Mouse (Mus musculus) stomach, embryonic 16.5 days (tissue): ENCODE data around the gene Ablim2. TPM values are rescaled to one million over a fixed set of nuclear protein-coding genes. Genes with fewer than 3 reads are reported as not detected.
A peak's percentile ranks its signal among the peaks of the same experiment; 100 is the strongest.

ENCODE experiments used
- ATAC-seq: fragments of 200-750 bp; cut with Nextera tagmentation; 2 replicates; pipeline ENCODE4 v1.8.0; 2017; ENCODE audit warnings: moderate number of reproducible peaks, moderate TSS enrichment; ENCODE audit not compliant: insufficient read depth, low FRiP score
- H3K27ac ChIP-seq: fragments of 300-500 bp; sonication (generic); 2 replicates; pipeline ENCODE4 v1.5.1; 2014; ENCODE audit warnings: low read length
- H3K27me3 ChIP-seq: fragments of 300-500 bp; sonication (generic); 2 replicates; pipeline ENCODE4 v1.6.1; 2014; ENCODE audit warnings: low read length, control low read depth, mixed read lengths; ENCODE audit not compliant: control insufficient read depth, insufficient read depth
- H3K36me3 ChIP-seq: fragments of 300-500 bp; sonication (generic); 2 replicates; pipeline ENCODE4 v1.6.1; 2014; ENCODE audit warnings: low read length; ENCODE audit not compliant: control insufficient read depth, insufficient read depth
- H3K4me1 ChIP-seq: fragments of 300-500 bp; sonication (generic); 2 replicates; pipeline ENCODE4 v1.6.1; 2014; ENCODE audit warnings: low read length, control low read depth, mixed read lengths; ENCODE audit not compliant: control insufficient read depth, insufficient read depth
- H3K4me2 ChIP-seq: fragments of 300-500 bp; sonication (generic); 2 replicates; pipeline ENCODE4 v1.6.1; 2014; ENCODE audit warnings: low read depth, low read length, mixed read lengths
- H3K4me3 ChIP-seq: fragments of 300-500 bp; sonication (generic); replicated peaks from 2 replicates; pipeline ENCODE4 v1.5.1; 2014; ENCODE audit warnings: mild to moderate bottlenecking, low read length
- H3K9ac ChIP-seq: fragments of 300-500 bp; sonication (generic); 2 replicates; pipeline ENCODE4 v1.6.1; 2014; ENCODE audit warnings: low read length
- H3K9me3 ChIP-seq: fragments of 300-500 bp; sonication (generic); replicated peaks from 2 replicates; pipeline ENCODE4 v1.6.1; 2016; ENCODE audit warnings: low read length, control low read depth; ENCODE audit not compliant: control insufficient read depth
- WGBS: fragments of 180-500 bp; shearing (Covaris S2); extraction: QIAGEN DNeasy Blood & Tissue Kit; methylation state at CpG from one replicate; pipeline ENCODE4 v1.1.7; 2014; 5-methylcytosine and 5-hydroxymethylcytosine counted together
- polyA plus RNA-seq: library from polyadenylated mRNA; unstranded; fragments of >200 nt; fragmentation: Nextera tagmentation; extraction: Ambion mirVana; gene quantifications from 2 replicates; pipeline ENCODE4 v1.2.1, GENCODE M21; 2015

The Ablim2 gene
- polyA plus RNA-seq, 1 experiment from 2014 or later, result 4.3 TPM

- H3K27ac ChIP-seq, result no peak overlapping the region
- H3K4me2 ChIP-seq, result peak overlapping the region; percentile 16; the same call in 1 of the 2 replicates
These were observed 13.4 kb downstream of the Ablim2 start for GRCm38 (mm10) chr5:35770891-35771663.

GRCm38 (mm10) chr5:35773274-35774136 is 15.8 kb downstream of the Ablim2 start:
- WGBS, result 64% methylated on average over 13 of the region's 13 CpGs
- Histone ChIP-seq H3K4me2 (no peak overlapping the region), H3K36me3 (no peaks in the 10 kb centered on the region), H3K9me3 (no peaks in the 10 kb centered on the region), H3K4me3 (no peak overlapping the region), H3K27ac (no peak overlapping the region), H3K4me1 (0 out of 2 replicates have a peak, but pooled peaks cover 10% of the 10 kb centered on the region), H3K27me3 (no peaks in the 10 kb centered on the region), H3K9ac (no peak overlapping the region)
- ATAC-seq, result no peak

More at GRCm38 (mm10) chr5:35770891-35771663, 13.4 kb downstream of the Ablim2 start:
- Histone ChIP-seq H3K36me3 (no peaks in the 10 kb centered on the region), H3K9ac (no peak overlapping the region), H3K4me1 (0 out of 2 replicates have a peak, but pooled peaks cover 10% of the 10 kb centered on the region), H3K4me3 (no peak overlapping the region), H3K27me3 (no peaks in the 10 kb centered on the region), H3K9me3 (no peaks in the 10 kb centered on the region)
- 43% methylated on average over 14 of the region's 14 CpGs for WGBS
- ATAC-seq, result peak; percentile 77

GRCm38 (mm10) chr5:35774137-35774424 is 16.4 kb downstream of the Ablim2 start:
- 0 out of 2 replicates have a peak, but pooled peaks cover 10% of the 10 kb centered on the region for H3K4me1 ChIP-seq
- 51% methylated on average over 6 of the region's 6 CpGs for WGBS
- H3K9me3 ChIP-seq, result no peaks in the 10 kb centered on the region
- no peak overlapping the region for H3K4me3 ChIP-seq
- H3K9ac ChIP-seq, result no peak overlapping the region
- no peak for ATAC-seq
- no peaks in the 10 kb centered on the region for H3K36me3 ChIP-seq
- no peak overlapping the region for H3K4me2 ChIP-seq
- no peaks in the 10 kb centered on the region for H3K27me3 ChIP-seq
- H3K27ac ChIP-seq, result no peak overlapping the region

- H3K4me2 ChIP-seq, result no peak overlapping the region
- no peak overlapping the region for H3K9ac ChIP-seq
- no peak for ATAC-seq
- H3K27me3 ChIP-seq, result no peaks in the 10 kb centered on the region
- H3K9me3 ChIP-seq, result no peaks in the 10 kb centered on the region
- 65% methylated on average over 3 of the region's 3 CpGs for WGBS
- H3K27ac ChIP-seq, result no peak overlapping the region
- H3K4me3 ChIP-seq, result no peak overlapping the region
- H3K36me3 ChIP-seq, result no peaks in the 10 kb centered on the region
- H3K4me1 ChIP-seq, result no peaks in the 10 kb centered on the region
These were observed 23.4 kb downstream of the Ablim2 start for GRCm38 (mm10) chr5:35781116-35781515.

GRCm38 (mm10) chr5:35782648-35783180 is 25.0 kb downstream of the Ablim2 start:
- H3K27ac ChIP-seq, result no peak overlapping the region
- WGBS, result 56% methylated on average over 10 of the region's 10 CpGs

GRCm38 (mm10) chr5:35785853-35786252 is 28.2 kb downstream of the Ablim2 start:
- WGBS, result 60% methylated on average over 7 of the region's 7 CpGs
- no peak for ATAC-seq
- Histone ChIP-seq H3K9me3 (no peaks in the 10 kb centered on the region), H3K27ac (no peak overlapping the region), H3K27me3 (no peaks in the 10 kb centered on the region), H3K4me1 (no peaks in the 10 kb centered on the region), H3K4me2 (no peak overlapping the region), H3K9ac (no peak overlapping the region), H3K36me3 (no peaks in the 10 kb centered on the region), H3K4me3 (no peak overlapping the region)

More at GRCm38 (mm10) chr5:35782648-35783180, 25.0 kb downstream of the Ablim2 start:
- Histone ChIP-seq H3K9ac (no peak overlapping the region), H3K36me3 (no peaks in the 10 kb centered on the region), H3K4me3 (no peak overlapping the region), H3K4me1 (no peaks in the 10 kb centered on the region), H3K4me2 (no peak overlapping the region), H3K27me3 (no peaks in the 10 kb centered on the region), H3K9me3 (no peaks in the 10 kb centered on the region)
- no peak for ATAC-seq

- no peak for ATAC-seq
- WGBS, result 88% methylated on average over 12 of the region's 12 CpGs
These were observed 30.2 kb downstream of the Ablim2 start for GRCm38 (mm10) chr5:35787847-35788246.

GRCm38 (mm10) chr5:35788719-35789118 is 31.0 kb downstream of the Ablim2 start:
- Histone ChIP-seq H3K4me1 (no peaks in the 10 kb centered on the region), H3K27ac (no peak overlapping the region), H3K36me3 (no peaks in the 10 kb centered on the region), H3K9me3 (no peaks in the 10 kb centered on the region), H3K4me2 (no peak overlapping the region), H3K4me3 (no peak overlapping the region), H3K27me3 (no peaks in the 10 kb centered on the region), H3K9ac (no peak overlapping the region)
- no peak for ATAC-seq
- WGBS, result 78% methylated on average over 6 of the region's 6 CpGs

More at GRCm38 (mm10) chr5:35787847-35788246, 30.2 kb downstream of the Ablim2 start:
- H3K9ac ChIP-seq, result no peak overlapping the region
- no peaks in the 10 kb centered on the region for H3K4me1 ChIP-seq
- no peaks in the 10 kb centered on the region for H3K27me3 ChIP-seq
- no peaks in the 10 kb centered on the region for H3K36me3 ChIP-seq
- H3K4me2 ChIP-seq, result no peak overlapping the region
- H3K9me3 ChIP-seq, result no peaks in the 10 kb centered on the region
- H3K27ac ChIP-seq, result no peak overlapping the region
- no peak overlapping the region for H3K4me3 ChIP-seq

GRCm38 (mm10) chr5:35789697-35790096 is 32.0 kb downstream of the Ablim2 start:
- no peak for ATAC-seq
- Histone ChIP-seq H3K27ac (no peak overlapping the region), H3K9ac (no peak overlapping the region), H3K9me3 (no peaks in the 10 kb centered on the region), H3K27me3 (no peaks in the 10 kb centered on the region), H3K4me3 (no peak overlapping the region), H3K36me3 (no peaks in the 10 kb centered on the region), H3K4me2 (no peak overlapping the region), H3K4me1 (no peaks in the 10 kb centered on the region)
- WGBS, result 71% methylated on average over 3 of the region's 3 CpGs
